Mouse (Mus musculus) liver, embryonic 16.5 days (tissue): Measurements from ENCODE around the gene Slc6a11. TPM values are rescaled to one million over a fixed set of nuclear protein-coding genes. Genes with fewer than 3 reads are reported as not detected.

Experiments
- ATAC-seq: fragments of 200-750 bp; cut with Nextera tagmentation; 2 replicates; pipeline ENCODE4 v1.8.0; 2017; ENCODE audit warnings: low read depth, mild to moderate bottlenecking, moderate number of reproducible peaks, moderate library complexity
- H3K27ac ChIP-seq: fragments of 300-500 bp; sonication (generic); 2 replicates; pipeline ENCODE4 v1.5.1; 2014; ENCODE audit warnings: mild to moderate bottlenecking, low read length
- H3K27me3 ChIP-seq: fragments of 300-500 bp; sonication (generic); 2 replicates; pipeline ENCODE4 v1.6.1; 2014; ENCODE audit warnings: low read depth, low read length, mixed read lengths; ENCODE audit not compliant: control insufficient read depth, insufficient read depth
- H3K36me3 ChIP-seq: fragments of 300-500 bp; sonication (generic); 2 replicates; pipeline ENCODE4 v1.6.1; 2014; ENCODE audit warnings: mild to moderate bottlenecking; ENCODE audit not compliant: control insufficient read depth, insufficient read depth
- H3K4me1 ChIP-seq: fragments of 300-500 bp; sonication (generic); 2 replicates; pipeline ENCODE4 v1.6.1; 2014; ENCODE audit warnings: low read depth, low read length, mixed read lengths; ENCODE audit not compliant: control insufficient read depth
- H3K4me2 ChIP-seq: fragments of 300-500 bp; sonication (generic); 2 replicates; pipeline ENCODE4 v1.6.1; 2014; ENCODE audit warnings: low read depth, low read length, mixed read lengths
- H3K4me3 ChIP-seq: fragments of 300-500 bp; sonication (generic); 2 replicates; pipeline ENCODE4 v1.5.1; 2014; ENCODE audit warnings: low read depth, mild to moderate bottlenecking, low read length
- H3K9ac ChIP-seq: fragments of 300-500 bp; sonication (generic); 2 replicates; pipeline ENCODE4 v1.6.1; 2014; ENCODE audit warnings: low read depth, low read length
- H3K9me3 ChIP-seq: fragments of 300-500 bp; sonication (generic); replicated peaks from 2 replicates; pipeline ENCODE4 v1.6.1; 2016; ENCODE audit warnings: low read length; ENCODE audit not compliant: control insufficient read depth
- WGBS: fragments of 180-500 bp; shearing (Covaris S2); extraction: QIAGEN DNeasy Blood & Tissue Kit; methylation state at CpG from one replicate; pipeline ENCODE4 v1.1.7; 2014; ENCODE audit not compliant: insufficient replicate concordance; 5-methylcytosine and 5-hydroxymethylcytosine counted together
- polyA plus RNA-seq: library from polyadenylated mRNA; unstranded; fragments of >200 nt; fragmentation: Nextera tagmentation; extraction: Ambion mirVana; gene quantifications from 2 replicates; pipeline ENCODE4 v1.2.1, GENCODE M21; 2015

Gene Slc6a11
- not detected in 2 replicates for polyA plus RNA-seq

DNA sequence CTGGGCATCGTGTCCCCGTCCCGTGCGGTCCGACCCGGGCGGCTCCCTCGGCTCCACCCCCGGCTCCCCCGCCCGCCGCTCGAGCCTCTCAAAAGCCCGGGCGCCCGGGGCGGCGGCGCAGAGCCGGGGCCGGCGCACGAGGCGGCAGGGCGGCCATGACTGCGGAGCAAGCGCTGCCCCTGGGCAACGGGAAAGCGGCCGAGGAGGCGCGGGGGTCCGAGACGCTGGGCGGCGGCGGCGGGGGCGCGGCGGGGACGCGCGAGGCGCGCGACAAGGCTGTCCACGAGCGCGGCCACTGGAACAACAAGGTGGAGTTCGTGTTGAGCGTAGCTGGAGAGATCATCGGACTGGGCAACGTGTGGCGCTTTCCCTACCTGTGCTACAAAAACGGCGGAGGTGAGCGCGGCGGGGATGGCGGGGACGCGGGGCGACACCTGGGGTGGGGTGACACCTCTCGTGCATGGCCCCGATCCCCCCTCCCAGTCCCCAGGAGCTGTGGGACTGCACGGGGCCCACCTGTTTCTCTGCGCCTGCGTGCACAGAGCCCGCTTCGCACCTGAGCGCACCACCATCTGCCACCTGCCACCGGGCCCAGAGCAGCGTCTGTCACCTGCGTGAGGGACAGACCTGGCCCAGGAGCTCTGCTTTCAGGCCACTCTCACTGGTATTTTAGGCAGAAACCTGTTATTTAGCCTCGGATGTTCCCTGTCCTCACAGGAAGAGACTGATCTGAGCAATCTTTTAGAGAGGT is at the start of gene Slc6a11:
TSS of gene Slc6a11 (plus strand) at position 120 of the 751 bp plus-strand sequence.
- no peak within 1 kb of the TSS for H3K9ac ChIP-seq
- ATAC-seq = no peak
- H3K36me3 ChIP-seq = no peaks in the 10 kb centered on the region
- peaks cover 31% of the 10 kb centered on the region for H3K27me3 ChIP-seq
- H3K9me3 ChIP-seq = no peaks in the 10 kb centered on the region
- no peak within 1 kb of the TSS for H3K4me3 ChIP-seq
- no peak within 1 kb of the TSS for H3K4me2 ChIP-seq
- H3K27ac ChIP-seq = no peak within 1 kb of the TSS
- H3K4me1 ChIP-seq = no peaks in the 10 kb centered on the region
- WGBS = 4% methylated on average over 74 of the region's 76 CpGs

DNA sequence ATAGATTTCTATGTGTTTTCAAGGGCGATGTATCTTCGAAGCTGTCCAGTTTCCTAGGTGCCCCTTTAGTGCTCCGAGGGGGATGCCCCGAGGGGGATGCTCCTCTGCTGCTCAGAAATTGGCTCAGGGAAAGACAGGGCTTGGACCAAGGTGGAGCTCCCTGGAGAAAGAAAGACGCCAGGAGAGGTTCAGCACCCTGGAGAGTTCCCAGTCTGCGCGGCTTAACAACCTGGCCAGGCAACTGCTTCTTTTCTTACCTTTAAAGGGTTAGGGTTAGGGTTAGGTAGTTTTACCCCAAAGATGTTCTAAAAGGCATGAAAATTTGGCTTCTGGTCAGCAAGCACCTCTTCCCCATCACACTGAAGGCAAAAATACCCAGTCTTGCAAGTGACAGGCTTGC is 43.9 kb upstream of the Slc6a11 start:
- Histone ChIP-seq H3K4me3 (no peak overlapping the region), H3K27ac (no peak overlapping the region)

GRCm38 (mm10) chr6:114089626-114090025 is 41.4 kb upstream of the Slc6a11 start:
- Histone ChIP-seq H3K9ac (no peak overlapping the region), H3K4me1 (no peaks in the 10 kb centered on the region), H3K27me3 (no peaks in the 10 kb centered on the region), H3K4me3 (no peak overlapping the region), H3K27ac (no peak overlapping the region), H3K36me3 (no peaks in the 10 kb centered on the region), H3K4me2 (no peak overlapping the region), H3K9me3 (no peaks in the 10 kb centered on the region)
- WGBS = 11% methylated on average over 5 of the region's 5 CpGs
- no peak for ATAC-seq

More for the DNA sequence above, 43.9 kb upstream of the Slc6a11 start:
- no peaks in the 10 kb centered on the region for H3K36me3 ChIP-seq
- ATAC-seq = no peak
- H3K9ac ChIP-seq = no peak overlapping the region
- no peaks in the 10 kb centered on the region for H3K9me3 ChIP-seq
- 18% methylated on average over 7 of the region's 7 CpGs for WGBS
- H3K4me1 ChIP-seq = no peaks in the 10 kb centered on the region
- no peaks in the 10 kb centered on the region for H3K27me3 ChIP-seq
- no peak overlapping the region for H3K4me2 ChIP-seq

- ATAC-seq = no peak
- WGBS = 38% methylated on average over 9 of the region's 9 CpGs
- no peak overlapping the region for H3K4me2 ChIP-seq
- no peaks in the 10 kb centered on the region for H3K9me3 ChIP-seq
- no peak overlapping the region for H3K9ac ChIP-seq
- H3K27ac ChIP-seq = no peak overlapping the region
- H3K36me3 ChIP-seq = no peaks in the 10 kb centered on the region
- H3K4me3 ChIP-seq = no peak overlapping the region
- no peaks in the 10 kb centered on the region for H3K27me3 ChIP-seq
- H3K4me1 ChIP-seq = no peaks in the 10 kb centered on the region
Measured at GRCm38 (mm10) chr6:114092216-114092615, 38.8 kb upstream of the Slc6a11 start.

- no peaks in the 10 kb centered on the region for H3K27me3 ChIP-seq
- H3K9ac ChIP-seq = no peak overlapping the region
- H3K4me2 ChIP-seq = no peak overlapping the region
- no peaks in the 10 kb centered on the region for H3K4me1 ChIP-seq
- H3K36me3 ChIP-seq = no peaks in the 10 kb centered on the region
- no peak overlapping the region for H3K4me3 ChIP-seq
- no peak for ATAC-seq
- WGBS = 52% methylated on average over 16 of the region's 16 CpGs
- no peaks in the 10 kb centered on the region for H3K9me3 ChIP-seq
- no peak overlapping the region for H3K27ac ChIP-seq
Measured at GRCm38 (mm10) chr6:114094251-114094650, 36.8 kb upstream of the Slc6a11 start.

- no peak for ATAC-seq
- Histone ChIP-seq H3K9me3 (no peaks in the 10 kb centered on the region), H3K36me3 (no peaks in the 10 kb centered on the region), H3K9ac (no peak overlapping the region), H3K4me3 (no peak overlapping the region), H3K4me1 (no peaks in the 10 kb centered on the region), H3K4me2 (no peak overlapping the region), H3K27me3 (no peaks in the 10 kb centered on the region), H3K27ac (no peak overlapping the region)
- 54% methylated on average over 6 of the region's 6 CpGs for WGBS
Measured at GRCm38 (mm10) chr6:114096574-114096973, 34.5 kb upstream of the Slc6a11 start.

DNA sequence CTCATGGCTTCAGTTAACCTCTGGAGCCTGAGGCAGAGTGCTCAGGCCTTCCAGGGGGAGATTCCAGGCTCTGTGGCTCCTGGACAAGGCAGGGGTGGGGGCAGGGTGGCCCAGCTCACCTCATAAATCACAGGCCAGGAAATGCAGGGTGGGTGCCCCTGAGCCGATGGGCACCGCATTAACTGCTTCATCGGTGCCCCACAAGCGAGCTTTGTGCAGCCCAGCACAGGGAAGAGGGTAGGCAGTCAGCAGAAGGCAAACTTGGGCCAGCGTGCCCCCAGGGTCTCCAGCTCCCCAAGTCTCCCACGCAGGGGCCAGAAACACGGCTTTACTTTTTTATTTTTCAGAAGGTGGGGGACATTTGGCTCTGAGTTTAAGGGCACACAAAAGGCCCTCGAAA is 29.1 kb upstream of the Slc6a11 start:
- ATAC-seq = no peak
- H3K9ac ChIP-seq = no peak overlapping the region
- H3K4me2 ChIP-seq = no peak overlapping the region
- H3K27ac ChIP-seq = no peak overlapping the region
- H3K9me3 ChIP-seq = no peaks in the 10 kb centered on the region
- H3K27me3 ChIP-seq = no peaks in the 10 kb centered on the region
- no peaks in the 10 kb centered on the region for H3K36me3 ChIP-seq
- WGBS = 65% methylated on average over 8 of the region's 8 CpGs
- no peaks in the 10 kb centered on the region for H3K4me1 ChIP-seq
- H3K4me3 ChIP-seq = no peak overlapping the region

DNA sequence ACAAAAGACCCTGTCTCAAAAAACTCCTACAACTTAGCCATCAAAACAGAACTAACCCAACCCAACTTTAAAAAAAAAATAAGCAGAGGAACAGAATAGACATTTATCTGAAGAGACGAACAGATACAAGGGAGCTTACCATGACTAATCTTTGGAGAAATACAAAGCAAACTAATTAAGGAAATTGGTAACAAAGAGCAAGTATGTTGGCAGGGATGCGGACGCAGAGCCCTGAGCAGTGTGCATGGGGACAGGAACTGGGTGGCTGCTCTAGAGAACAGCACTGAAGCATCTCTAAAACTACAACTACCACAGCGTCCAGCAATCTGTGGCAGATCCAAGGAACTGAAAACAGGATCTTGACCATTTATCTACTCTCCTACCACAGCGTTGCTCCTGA is 11.5 kb upstream of the Slc6a11 start:
- H3K4me3 ChIP-seq = no peak overlapping the region
- H3K4me1 ChIP-seq = no peaks in the 10 kb centered on the region
- H3K4me2 ChIP-seq = no peak overlapping the region
- no peak overlapping the region for H3K27ac ChIP-seq
- WGBS = 60% methylated on average over 5 of the region's 5 CpGs
- H3K9ac ChIP-seq = no peak overlapping the region
- no peaks in the 10 kb centered on the region for H3K9me3 ChIP-seq
- no peak for ATAC-seq
- no peaks in the 10 kb centered on the region for H3K27me3 ChIP-seq
- H3K36me3 ChIP-seq = no peaks in the 10 kb centered on the region

DNA sequence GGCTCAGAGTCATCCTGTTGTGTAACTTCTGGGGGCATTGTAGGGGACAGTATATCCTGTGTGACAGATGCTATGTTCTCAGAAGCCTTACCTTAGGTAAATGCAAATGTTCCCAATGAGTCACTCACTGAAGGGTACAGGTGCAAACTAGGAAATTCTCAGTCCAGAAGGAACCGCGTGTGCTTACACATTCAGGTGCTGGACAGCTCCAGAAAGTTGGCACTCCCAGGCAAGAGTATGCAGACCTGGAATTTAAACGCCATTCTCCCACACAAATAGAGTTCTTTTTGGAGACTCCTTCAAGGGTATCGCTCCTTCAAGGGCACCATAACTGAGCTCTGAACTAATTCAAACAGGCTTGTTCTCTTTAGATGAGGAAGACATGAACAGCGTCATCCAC is 5.5 kb upstream of the Slc6a11 start:
- WGBS = 53% methylated on average over 5 of the region's 5 CpGs
- no peak for ATAC-seq
- H3K36me3 ChIP-seq = no peaks in the 10 kb centered on the region
- no peak overlapping the region for H3K27ac ChIP-seq
- no peak overlapping the region for H3K9ac ChIP-seq
- no peak overlapping the region for H3K4me3 ChIP-seq
- H3K4me2 ChIP-seq = no peak overlapping the region
- no peaks in the 10 kb centered on the region for H3K9me3 ChIP-seq
- H3K4me1 ChIP-seq = no peaks in the 10 kb centered on the region
- H3K27me3 ChIP-seq = peaks cover 10% of the 10 kb centered on the region
